Mouse (Mus musculus) liver, embryonic 14.5 days (tissue): ENCODE results near the gene Ptpdc1. TPM values are rescaled to one million over a fixed set of nuclear protein-coding genes. Genes with fewer than 3 reads are reported as not detected.
A peak's percentile ranks its signal among the peaks of the same experiment; 100 is the strongest.

Experiments
- ATAC-seq: fragments of 200-750 bp; cut with Nextera tagmentation; 2 replicates; pipeline ENCODE4 v1.8.0; 2017; ENCODE audit warnings: moderate number of reproducible peaks, mild to moderate bottlenecking, moderate library complexity; ENCODE audit not compliant: insufficient read depth
- DNase-seq, 3 experiments: peaks; one replicate each; pipeline ENCODE4 v3.0.0-alpha.2; 2012 to 2013; ENCODE audit warnings: low read depth in 3 of 3, low spot score in 3 of 3
- H3K27ac ChIP-seq: fragments of 300-500 bp; sonication (generic); 2 replicates; pipeline ENCODE4 v1.5.1; 2014; ENCODE audit warnings: moderate library complexity, mild to moderate bottlenecking, control low read depth, inconsistent platforms
- H3K27me3 ChIP-seq: fragments of 300-500 bp; sonication (generic); 2 replicates; pipeline ENCODE4 v1.6.1; 2014; ENCODE audit warnings: mild to moderate bottlenecking, low read length, moderate library complexity; ENCODE audit not compliant: control insufficient read depth, insufficient read depth
- H3K36me3 ChIP-seq: fragments of 300-500 bp; sonication (generic); replicated peaks from 2 replicates; pipeline ENCODE4 v1.6.1; 2014; ENCODE audit warnings: low read depth; ENCODE audit not compliant: control insufficient read depth, insufficient read depth
- H3K4me1 ChIP-seq, 2 experiments: fragments of 200-500 bp in 1 of 2; fragments of 300-500 bp in 1 of 2; sonication (generic) in 1 of 2; replicated peaks; 2 replicates each; pipeline ENCODE4 v1.6.1; 2012 to 2014; ENCODE audit warnings: antibody characterized with exemption in 1 of 2, inconsistent platforms in 1 of 2, low read length in 1 of 2; ENCODE audit not compliant: control insufficient read depth in 2 of 2, insufficient read depth in 2 of 2
- H3K4me2 ChIP-seq: fragments of 300-500 bp; sonication (generic); 2 replicates; pipeline ENCODE4 v1.6.1; 2014; ENCODE audit warnings: low read depth, mild to moderate bottlenecking, control low read depth, moderate library complexity
- H3K4me3 ChIP-seq, 2 experiments: fragments of 200-500 bp in 1 of 2; fragments of 300-500 bp in 1 of 2; sonication (generic) in 1 of 2; 2 replicates each; pipeline ENCODE4 v1.5.1; 2012 to 2014; ENCODE audit warnings: low read depth in 2 of 2, low read length in 2 of 2, mild to moderate bottlenecking in 2 of 2, control low read depth in 1 of 2, inconsistent platforms in 1 of 2, moderate library complexity in 1 of 2; ENCODE audit not compliant: insufficient read depth in 1 of 2
- H3K9ac ChIP-seq: fragments of 300-500 bp; sonication (generic); replicated peaks from 2 replicates; pipeline ENCODE4 v1.6.1; 2014; ENCODE audit warnings: mild to moderate bottlenecking, control low read depth, moderate library complexity
- H3K9me3 ChIP-seq: fragments of 300-500 bp; sonication (generic); 2 replicates; pipeline ENCODE4 v1.6.1; 2016; ENCODE audit warnings: low read length, mixed read lengths; ENCODE audit not compliant: control insufficient read depth
- CTCF ChIP-seq: IDR thresholded peaks from 2 replicates; pipeline ENCODE4 v1.5.1; 2016; ENCODE audit warnings: antibody characterized with exemption, low read depth, control low read depth
- EP300 ChIP-seq: IDR thresholded peaks from 2 replicates; pipeline ENCODE4 v1.6.1; 2016; ENCODE audit warnings: antibody characterized with exemption, low read depth
- WGBS: fragments of 180-500 bp; shearing (Covaris S2); extraction: QIAGEN DNeasy Blood & Tissue Kit; methylation state at CpG from one replicate; pipeline ENCODE4 v1.1.7; 2014; ENCODE audit not compliant: insufficient replicate concordance; 5-methylcytosine and 5-hydroxymethylcytosine counted together
- polyA plus RNA-seq, 2 experiments: library from polyadenylated mRNA; depleted of rRNA in 1 of 2; stranded (reverse) in 1 of 2; unstranded in 1 of 2; fragments of >200 nt; fragmentation: Nextera tagmentation in 1 of 2; extraction: Ambion mirVana in 1 of 2; gene quantifications; 2 replicates each; pipeline versions ENCODE4 v1.2.1 to v1.2.3; 2012 to 2014

The Ptpdc1 gene
- polyA plus RNA-seq, 2 experiments: 0.27 to 0.33 TPM

GRCm38 (mm10) chr13:48552181-48553090, 73.0 kb downstream of the Ptpdc1 start:
- H3K4me3 ChIP-seq: no peak overlapping the region
- no peaks in the 10 kb centered on the region for H3K9me3 ChIP-seq
- no peaks in the 10 kb centered on the region; a peak in 1 of 4 replicates for H3K4me1 ChIP-seq
- 62% methylated on average over 21 of the region's 21 CpGs for WGBS
- H3K36me3 ChIP-seq: no peaks in the 10 kb centered on the region
- DNase-seq (no peak), ATAC-seq (no peak)
- H3K27me3 ChIP-seq: no peaks in the 10 kb centered on the region
- H3K27ac ChIP-seq: no peak overlapping the region
- H3K4me2 ChIP-seq: no peak overlapping the region
- TF ChIP-seq CTCF: no peak
- H3K9ac ChIP-seq: no peak overlapping the region

- H3K36me3 ChIP-seq: no peaks in the 10 kb centered on the region
- TF ChIP-seq EP300 (no peak), CTCF (no peak)
- H3K9ac ChIP-seq: no peak overlapping the region
- H3K9me3 ChIP-seq: no peaks in the 10 kb centered on the region
- no peak overlapping the region for H3K4me3 ChIP-seq
- WGBS: 70% methylated on average over 5 of the region's 5 CpGs
- peaks cover 12 to 15% of the 10 kb centered on the region in 2 experiments for H3K4me1 ChIP-seq
- ATAC-seq: no peak
- no peak for DNase-seq
- no peak overlapping the region for H3K27ac ChIP-seq
- no peaks in the 10 kb centered on the region for H3K27me3 ChIP-seq
- H3K4me2 ChIP-seq: no peak overlapping the region
Measured at GRCm38 (mm10) chr13:48548296-48548695, 77.2 kb downstream of the Ptpdc1 start.

- DNase-seq: no peak
- WGBS: 81% methylated on average over 6 of the region's 6 CpGs
- H3K27ac ChIP-seq: no peak overlapping the region
Measured at GRCm38 (mm10) chr13:48547623-48548022, 77.8 kb downstream of the Ptpdc1 start.

GRCm38 (mm10) chr13:48546330-48546917, 79.0 kb downstream of the Ptpdc1 start:
- Histone ChIP-seq H3K27me3 (no peaks in the 10 kb centered on the region), H3K9ac (peak overlapping the region; percentile 100), H3K4me1 (peaks cover 12 to 20% of the 10 kb centered on the region in 2 experiments), H3K4me2 (peak overlapping the region; percentile 66), H3K9me3 (no peaks in the 10 kb centered on the region), H3K36me3 (no peaks in the 10 kb centered on the region), H3K27ac (peak overlapping the region; percentile 96), H3K4me3 (peak overlapping the region; percentile 92 to 96)
- ATAC-seq (peak; percentile 90), DNase-seq (peak; percentile 97 to 98 (median 97))
- under 1% methylated on average over 72 of the region's 72 CpGs for WGBS
- no peak for TF ChIP-seq CTCF
- TF ChIP-seq EP300: no peak

More at GRCm38 (mm10) chr13:48547623-48548022, 77.8 kb downstream of the Ptpdc1 start:
- Histone ChIP-seq H3K4me2 (no peak overlapping the region), H3K4me1 (peaks cover 12 to 15% of the 10 kb centered on the region in 2 experiments), H3K9me3 (no peaks in the 10 kb centered on the region), H3K4me3 (no peak overlapping the region), H3K36me3 (no peaks in the 10 kb centered on the region), H3K9ac (no peak overlapping the region), H3K27me3 (no peaks in the 10 kb centered on the region)
- no peak for TF ChIP-seq CTCF
- no peak for TF ChIP-seq EP300
- no peak for ATAC-seq
